Mouse (Mus musculus): ENCODE data around the gene Spag9. TPM values are rescaled to one million over a fixed set of nuclear protein-coding genes. Genes with fewer than 3 reads are reported as not detected.

Spag9 gene
- total and polyA plus RNA-seq, 2 experiments from 2014 or later = 89.1 to 110 TPM

DNA sequence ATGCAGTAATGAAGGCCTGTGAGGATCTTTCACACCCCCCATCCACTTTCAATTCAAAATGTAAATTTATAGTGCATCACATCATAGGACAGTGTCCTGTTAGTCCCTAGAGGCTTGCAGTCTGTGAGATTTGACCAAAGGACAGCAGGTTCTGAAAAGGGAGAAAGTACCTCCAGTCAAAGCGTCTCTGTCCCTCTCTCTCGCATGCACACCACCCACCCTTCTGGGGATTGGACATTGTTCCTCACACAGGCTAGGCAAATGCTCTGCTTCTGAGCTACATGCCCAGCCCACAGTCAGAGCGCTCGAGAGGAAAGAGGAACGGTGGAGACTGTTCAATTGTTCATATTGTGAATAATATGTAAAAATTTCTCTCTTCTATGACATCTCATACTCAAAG is 119.5 kb downstream of the Spag9 start:
- no peak for TF ChIP-seq CTCF (IDR thresholded peaks at IDR 0.05; ENCODE audit: low read depth)
- Histone ChIP-seq H3K9ac (replicated peaks; ENCODE audit: low read length) (no peak overlapping the region), H3K9me3 (ENCODE audit: low read length) (no peaks in the 10 kb centered on the region), H3K4me1 (ENCODE audit: insufficient read depth, low read length) (no peaks in the 10 kb centered on the region), H3K27ac (no peak overlapping the region), H3K36me3 (ENCODE audit: insufficient read depth, low read length) (peaks cover 48% of the 10 kb centered on the region), H3K4me2 (ENCODE audit: low read depth, low read length) (no peak overlapping the region), H3K27me3 (ENCODE audit: insufficient read depth, low read length) (no peaks in the 10 kb centered on the region), H3K4me3 (ENCODE audit: low read length) (no peak overlapping the region)
- ATAC-seq = no peak
- 94% methylated on average over 5 of the region's 5 CpGs for WGBS
- no peak for DNase-seq (ENCODE audit: low spot score)

- DNase-seq (ENCODE audit: low spot score) (no peak), ATAC-seq (no peak)
- WGBS = 96% methylated on average over 7 of the region's 7 CpGs
- Histone ChIP-seq H3K27ac (no peak overlapping the region), H3K9me3 (ENCODE audit: low read length) (no peaks in the 10 kb centered on the region), H3K4me1 (ENCODE audit: insufficient read depth, low read length) (no peaks in the 10 kb centered on the region), H3K27me3 (ENCODE audit: insufficient read depth, low read length) (no peaks in the 10 kb centered on the region), H3K9ac (replicated peaks; ENCODE audit: low read length) (no peak overlapping the region), H3K36me3 (ENCODE audit: insufficient read depth, low read length) (peaks cover 53% of the 10 kb centered on the region), H3K4me3 (ENCODE audit: low read length) (no peak overlapping the region), H3K4me2 (ENCODE audit: low read depth, low read length) (no peak overlapping the region)
- TF ChIP-seq CTCF (IDR thresholded peaks at IDR 0.05; ENCODE audit: low read depth) = no peak
Measured at GRCm38 (mm10) chr11:94116655-94117054, 120.8 kb downstream of the Spag9 start.

DNA sequence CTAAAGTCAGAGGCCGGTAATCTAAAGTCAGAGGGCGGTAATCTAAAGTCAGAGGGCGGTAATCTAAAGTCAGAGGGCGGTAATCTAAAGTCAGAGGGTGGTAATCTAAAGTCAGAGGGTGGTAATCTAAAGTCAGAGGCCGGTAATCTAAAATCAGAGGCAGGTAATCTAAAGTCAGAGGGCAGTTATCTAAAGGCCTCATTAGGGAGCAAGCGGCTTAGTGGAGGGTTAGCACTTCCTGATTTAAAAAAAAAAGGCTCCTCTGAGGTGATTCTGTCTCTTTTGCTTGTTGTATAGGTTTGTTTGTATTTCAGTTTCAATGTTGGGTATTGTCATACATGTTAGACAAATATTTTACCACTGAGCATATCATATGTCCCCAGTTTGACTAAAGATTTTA is 121.9 kb downstream of the Spag9 start:
- TF ChIP-seq CTCF (IDR thresholded peaks at IDR 0.05; ENCODE audit: low read depth) = no peak
- no peak for ATAC-seq
- no peaks in the 10 kb centered on the region for H3K4me1 ChIP-seq (ENCODE audit: insufficient read depth, low read length)
- H3K36me3 ChIP-seq (ENCODE audit: insufficient read depth, low read length) = peaks cover 51% of the 10 kb centered on the region
- H3K4me3 ChIP-seq (ENCODE audit: low read length) = no peak overlapping the region
- H3K9me3 ChIP-seq (ENCODE audit: low read length) = no peaks in the 10 kb centered on the region
- 94% methylated on average over 6 of the region's 6 CpGs for WGBS
- H3K27me3 ChIP-seq (ENCODE audit: insufficient read depth, low read length) = no peaks in the 10 kb centered on the region
- DNase-seq (ENCODE audit: low spot score) = no peak
- no peak overlapping the region for H3K27ac ChIP-seq
- no peak overlapping the region for H3K9ac ChIP-seq (replicated peaks; ENCODE audit: low read length)
- H3K4me2 ChIP-seq (ENCODE audit: low read depth, low read length) = no peak overlapping the region

DNA sequence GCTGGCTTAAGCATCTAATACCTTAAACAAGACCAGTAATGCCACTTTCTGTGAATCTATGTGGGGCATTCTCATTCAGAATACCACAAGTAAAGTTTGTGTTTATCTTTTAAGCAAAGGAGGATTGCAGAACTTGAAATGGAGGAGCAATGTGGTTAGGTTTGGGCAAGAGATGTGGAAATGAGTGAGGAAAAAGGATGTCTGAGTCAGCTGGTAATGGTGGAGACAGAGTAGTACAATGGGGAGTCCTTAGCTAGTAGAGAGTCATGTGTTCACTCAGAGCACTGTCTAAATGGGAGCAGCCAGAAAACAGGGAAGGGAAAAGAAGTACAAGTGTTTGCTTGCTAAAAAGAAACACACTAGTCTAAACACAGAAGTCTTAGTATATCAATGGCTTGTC is 122.7 kb downstream of the Spag9 start:
- no peak for DNase-seq (ENCODE audit: low spot score)
- H3K4me3 ChIP-seq (ENCODE audit: low read length) = no peak overlapping the region
- H3K27me3 ChIP-seq (ENCODE audit: insufficient read depth, low read length) = no peaks in the 10 kb centered on the region
- H3K9me3 ChIP-seq (ENCODE audit: low read length) = no peaks in the 10 kb centered on the region
- no peaks in the 10 kb centered on the region for H3K4me1 ChIP-seq (ENCODE audit: insufficient read depth, low read length)
- no peak for ATAC-seq
- TF ChIP-seq CTCF (IDR thresholded peaks at IDR 0.05; ENCODE audit: low read depth) = no peak
- H3K4me2 ChIP-seq (ENCODE audit: low read depth, low read length) = no peak overlapping the region
- no peak overlapping the region for H3K27ac ChIP-seq
- H3K36me3 ChIP-seq (ENCODE audit: insufficient read depth, low read length) = peaks cover 47% of the 10 kb centered on the region
- no peak overlapping the region for H3K9ac ChIP-seq (replicated peaks; ENCODE audit: low read length)

- Histone ChIP-seq H3K27me3 (ENCODE audit: insufficient read depth, low read length) (no peaks in the 10 kb centered on the region), H3K9me3 (ENCODE audit: low read length) (no peaks in the 10 kb centered on the region), H3K4me2 (ENCODE audit: low read depth, low read length) (no peak overlapping the region), H3K4me3 (ENCODE audit: low read length) (no peak overlapping the region), H3K27ac (no peak overlapping the region), H3K36me3 (ENCODE audit: insufficient read depth, low read length) (peaks cover 41% of the 10 kb centered on the region), H3K9ac (replicated peaks; ENCODE audit: low read length) (no peak overlapping the region), H3K4me1 (ENCODE audit: insufficient read depth, low read length) (no peaks in the 10 kb centered on the region)
- no peak for DNase-seq (ENCODE audit: low spot score)
- WGBS = 89% methylated on average over 3 of the region's 3 CpGs
- ATAC-seq = no peak
- TF ChIP-seq CTCF (IDR thresholded peaks at IDR 0.05; ENCODE audit: low read depth) = no peak
Measured at GRCm38 (mm10) chr11:94120690-94121089, 124.8 kb downstream of the Spag9 start.

- Histone ChIP-seq H3K27ac (no peak overlapping the region), H3K4me3 (ENCODE audit: low read length) (no peak overlapping the region), H3K36me3 (ENCODE audit: insufficient read depth, low read length) (peaks cover 41% of the 10 kb centered on the region), H3K4me1 (ENCODE audit: insufficient read depth, low read length) (no peaks in the 10 kb centered on the region), H3K9me3 (ENCODE audit: low read length) (no peaks in the 10 kb centered on the region), H3K27me3 (ENCODE audit: insufficient read depth, low read length) (no peaks in the 10 kb centered on the region), H3K9ac (replicated peaks; ENCODE audit: low read length) (no peak overlapping the region), H3K4me2 (ENCODE audit: low read depth, low read length) (no peak overlapping the region)
- 94% methylated on average over 10 of the region's 10 CpGs for WGBS
- no peak for TF ChIP-seq CTCF (IDR thresholded peaks at IDR 0.05; ENCODE audit: low read depth)
- ATAC-seq (no peak), DNase-seq (ENCODE audit: low spot score) (no peak)
Measured at GRCm38 (mm10) chr11:94121501-94121900, 125.6 kb downstream of the Spag9 start.

- no peak overlapping the region for H3K4me2 ChIP-seq (ENCODE audit: low read depth, low read length)
- H3K4me3 ChIP-seq (ENCODE audit: low read length) = no peak overlapping the region
- no peaks in the 10 kb centered on the region for H3K27me3 ChIP-seq (ENCODE audit: insufficient read depth, low read length)
- H3K27ac ChIP-seq = no peak overlapping the region
- WGBS = 88% methylated on average over 9 of the region's 9 CpGs
- TF ChIP-seq CTCF (IDR thresholded peaks at IDR 0.05; ENCODE audit: low read depth) = no peak
- H3K9ac ChIP-seq (replicated peaks; ENCODE audit: low read length) = no peak overlapping the region
- no peak for DNase-seq (ENCODE audit: low spot score)
- no peak for ATAC-seq
- no peaks in the 10 kb centered on the region for H3K9me3 ChIP-seq (ENCODE audit: low read length)
- H3K36me3 ChIP-seq (ENCODE audit: insufficient read depth, low read length) = peaks cover 38% of the 10 kb centered on the region
- H3K4me1 ChIP-seq (ENCODE audit: insufficient read depth, low read length) = no peaks in the 10 kb centered on the region
Measured at GRCm38 (mm10) chr11:94122341-94123030, 126.6 kb downstream of the Spag9 start.
